Mouse (Mus musculus) cortical plate, adult 2 months (tissue): ENCODE results near the gene Evi5. TPM values are rescaled to one million over a fixed set of nuclear protein-coding genes. Genes with fewer than 3 reads are reported as not detected.

Experiments
- H3K27ac ChIP-seq: fragments of 200-500 bp; 2 replicates; pipeline ENCODE4 v1.5.1; 2012; ENCODE audit warnings: low read length, control low read depth, inconsistent platforms; ENCODE audit not compliant: insufficient read depth
- H3K4me1 ChIP-seq: fragments of 200-500 bp; 2 replicates; pipeline ENCODE4 v1.6.1; 2011; ENCODE audit warnings: low read length; ENCODE audit not compliant: control insufficient read depth, insufficient read depth
- H3K4me3 ChIP-seq: fragments of 200-500 bp; 2 replicates; pipeline ENCODE4 v1.5.1; 2011; ENCODE audit warnings: mild to moderate bottlenecking, low read length, control low read depth; ENCODE audit not compliant: insufficient read depth
- CTCF ChIP-seq: fragments of 200-500 bp; IDR thresholded peaks from 2 replicates; pipeline ENCODE4 v1.5.1; 2011; ENCODE audit warnings: mild to moderate bottlenecking, control low read depth, low read length; ENCODE audit not compliant: insufficient read depth; ENCODE audit errors: extremely low read depth
- POLR2A ChIP-seq: fragments of 200-500 bp; IDR thresholded peaks from 2 replicates; pipeline ENCODE4 v1.6.1; 2011; ENCODE audit warnings: mild to moderate bottlenecking, low read length, control low read depth; ENCODE audit not compliant: insufficient read depth; ENCODE audit errors: extremely low read depth
- polyA plus RNA-seq: library from polyadenylated mRNA; depleted of rRNA; stranded (reverse); fragments of >200 nt; gene quantifications from 2 replicates; pipeline ENCODE4 v1.2.3, GENCODE M21; 2012

The Evi5 gene
- polyA plus RNA-seq, 1 experiment, result 56.9 TPM

DNA sequence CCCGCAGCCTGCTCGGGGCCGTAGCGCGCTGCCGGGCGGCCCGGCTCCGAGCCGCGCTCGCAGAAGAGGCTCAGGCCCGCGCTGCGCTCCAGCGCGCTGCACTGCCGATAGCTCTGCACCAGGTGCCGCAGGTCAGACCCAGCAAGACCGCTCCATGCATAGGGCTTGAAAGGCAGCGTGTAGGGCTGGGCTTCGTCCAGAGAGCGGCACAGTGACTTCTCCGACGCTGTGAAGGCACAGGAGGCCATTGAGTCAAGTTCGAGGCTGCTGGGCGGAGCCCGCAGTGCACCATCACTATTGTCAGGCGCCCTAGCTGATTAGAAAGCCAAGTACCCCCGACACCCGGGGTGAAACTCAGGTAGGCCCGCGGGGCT lies 153.3 kb downstream of the Evi5 start:
- no peak overlapping the region for H3K4me3 ChIP-seq
- H3K27ac ChIP-seq, result no peak overlapping the region

DNA sequence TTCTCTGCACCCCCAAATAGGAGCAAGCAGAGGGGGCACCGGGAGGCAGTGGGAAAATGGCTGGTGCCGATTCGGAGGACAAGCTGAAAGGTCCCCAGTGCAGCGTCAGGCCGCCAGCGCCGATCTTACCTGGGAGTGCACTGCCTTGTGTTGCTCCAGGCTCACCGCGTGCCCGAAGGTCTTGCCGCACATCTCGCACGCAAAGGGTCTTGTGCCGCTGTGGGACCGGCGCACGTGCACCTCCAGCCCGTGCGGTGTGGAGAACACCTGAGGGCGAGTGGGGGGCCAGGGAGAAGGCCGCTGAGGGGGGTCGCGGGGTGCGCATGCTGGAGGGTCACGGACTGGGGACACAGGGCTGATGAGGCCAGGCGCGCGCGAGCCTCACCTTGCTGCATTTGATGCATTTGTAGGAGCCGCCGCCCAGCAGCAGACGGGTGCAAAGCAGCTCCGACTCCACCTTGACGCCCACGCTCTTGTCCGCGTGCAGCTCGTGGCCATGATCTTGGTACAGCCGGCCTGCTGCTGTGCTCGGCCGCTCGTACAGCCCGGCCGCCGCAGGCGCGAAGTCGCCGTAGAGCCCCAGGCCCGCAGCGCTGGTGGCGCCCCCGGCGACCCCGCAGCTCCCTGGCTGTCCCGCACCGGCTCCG lies 153.8 kb downstream of the Evi5 start:
- H3K4me3 ChIP-seq, result no peak overlapping the region
- TF ChIP-seq POLR2A, result no peak
- TF ChIP-seq CTCF, result no peak
- H3K4me1 ChIP-seq, result no peaks in the 10 kb centered on the region
- no peak overlapping the region for H3K27ac ChIP-seq

More for the DNA sequence above, 153.3 kb downstream of the Evi5 start:
- TF ChIP-seq CTCF (no peak), POLR2A (no peak)
- H3K4me1 ChIP-seq, result no peaks in the 10 kb centered on the region

DNA sequence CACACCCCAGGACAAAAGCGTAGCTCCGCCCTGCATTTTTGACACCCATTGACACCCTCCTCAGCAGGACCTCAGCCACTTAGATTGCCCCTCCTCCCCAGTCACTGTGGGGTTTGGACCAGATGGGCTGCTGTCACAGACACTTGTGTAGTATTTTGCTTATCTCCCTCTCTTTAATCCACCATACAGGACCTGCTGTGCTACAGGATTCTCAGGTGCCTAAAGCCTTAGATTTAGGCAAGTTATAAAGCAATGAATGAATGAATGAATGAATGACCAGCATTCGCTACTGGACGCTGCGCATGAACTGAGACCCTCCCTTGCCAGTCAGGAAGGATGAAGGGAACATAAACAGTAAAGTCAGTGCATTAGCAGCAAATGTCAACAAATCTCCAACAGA lies 154.4 kb downstream of the Evi5 start:
- TF ChIP-seq CTCF (no peak), POLR2A (no peak)
- Histone ChIP-seq H3K27ac (no peak overlapping the region), H3K4me3 (no peak overlapping the region), H3K4me1 (no peaks in the 10 kb centered on the region)

DNA sequence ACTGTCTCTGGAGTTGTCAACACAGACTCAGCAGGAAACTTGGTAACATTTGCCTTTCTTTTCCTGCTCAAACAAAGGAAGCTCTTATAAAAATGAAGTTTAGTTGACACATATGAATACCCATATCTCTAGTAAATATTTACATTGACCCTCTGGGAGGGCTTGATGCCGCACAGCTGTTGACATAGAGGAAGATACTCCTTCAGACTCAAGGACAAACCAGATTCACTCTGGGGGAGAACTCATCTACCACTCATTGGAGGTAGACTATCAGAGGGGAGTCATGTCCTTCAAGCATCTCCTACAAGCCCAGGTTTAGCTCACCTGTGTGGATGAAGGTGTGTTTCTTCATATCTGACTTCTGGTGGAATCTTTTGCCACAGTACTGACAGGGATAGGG lies 155.1 kb downstream of the Evi5 start:
- Histone ChIP-seq H3K4me3 (no peak overlapping the region), H3K4me1 (no peaks in the 10 kb centered on the region), H3K27ac (no peak overlapping the region)
- no peak for TF ChIP-seq CTCF
- no peak for TF ChIP-seq POLR2A

DNA sequence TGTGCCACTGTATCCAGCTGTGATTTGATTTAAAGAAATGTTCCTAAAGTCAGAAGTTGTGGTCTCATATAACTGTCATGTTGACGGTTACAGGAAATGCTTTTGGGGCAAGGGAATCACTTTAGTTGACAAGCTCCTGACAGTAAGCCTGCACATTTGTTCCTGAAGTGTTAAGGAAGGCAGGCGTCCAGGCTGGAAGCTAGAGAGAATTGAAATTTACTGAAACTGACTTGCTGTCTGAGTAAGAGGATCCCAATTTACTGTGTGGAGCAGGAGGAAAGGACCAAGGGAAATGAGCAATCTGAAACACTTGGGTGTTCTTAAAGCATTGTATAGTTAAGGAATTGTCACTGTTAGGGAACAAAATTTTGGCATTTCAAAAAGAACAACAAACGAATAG lies 155.7 kb downstream of the Evi5 start:
- no peak overlapping the region for H3K27ac ChIP-seq
- TF ChIP-seq CTCF (no peak), POLR2A (no peak)
- no peak overlapping the region for H3K4me3 ChIP-seq
- no peaks in the 10 kb centered on the region for H3K4me1 ChIP-seq

DNA sequence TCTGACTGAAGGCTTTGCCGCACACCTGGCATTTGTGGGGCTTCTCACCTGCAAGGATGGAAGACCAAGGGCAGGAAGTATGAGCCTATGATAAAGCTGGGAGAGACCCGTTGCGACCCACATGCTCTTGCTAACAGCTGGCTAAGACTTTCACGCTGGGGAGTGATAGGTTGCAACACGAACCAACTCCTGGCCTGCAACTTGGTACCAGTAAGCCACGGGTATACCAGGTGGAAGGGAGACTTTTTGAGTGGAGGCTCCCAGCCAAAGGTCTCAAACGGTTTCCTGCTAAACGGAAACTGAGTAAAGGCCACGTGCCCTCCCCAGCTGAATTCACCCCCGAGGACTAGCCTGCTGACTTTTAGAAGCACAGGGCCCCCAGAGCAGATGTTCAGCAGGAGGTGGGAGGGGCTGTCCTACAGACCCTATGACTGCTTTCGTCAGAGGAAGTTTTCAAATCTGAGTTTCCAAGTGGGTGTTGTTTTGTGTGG lies 157.0 kb downstream of the Evi5 start:
- no peaks in the 10 kb centered on the region for H3K4me1 ChIP-seq
- TF ChIP-seq POLR2A (no peak), CTCF (no peak)
- no peak overlapping the region for H3K27ac ChIP-seq
- no peak overlapping the region for H3K4me3 ChIP-seq

DNA sequence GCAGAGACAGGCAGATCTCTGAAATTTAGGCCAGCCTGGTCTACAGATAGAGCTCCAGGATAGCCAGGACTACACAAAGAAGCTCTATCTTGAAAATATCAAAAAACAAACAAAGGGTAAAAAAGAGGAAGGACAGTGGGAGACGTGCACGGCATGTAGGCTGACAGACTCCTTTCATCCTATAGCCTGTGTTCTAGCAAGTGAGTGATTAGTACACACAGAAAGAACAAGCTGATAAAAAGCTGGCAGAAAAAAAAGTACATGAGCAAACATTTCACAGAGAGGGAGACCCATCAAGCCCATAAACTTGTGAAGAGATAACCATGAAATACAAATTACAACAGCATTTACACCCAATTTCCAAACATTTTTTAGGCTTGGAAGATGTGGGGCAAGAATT lies 163.2 kb downstream of the Evi5 start:
- TF ChIP-seq POLR2A, result no peak
- Histone ChIP-seq H3K4me1 (no peaks in the 10 kb centered on the region), H3K27ac (no peak overlapping the region), H3K4me3 (no peak overlapping the region)

DNA sequence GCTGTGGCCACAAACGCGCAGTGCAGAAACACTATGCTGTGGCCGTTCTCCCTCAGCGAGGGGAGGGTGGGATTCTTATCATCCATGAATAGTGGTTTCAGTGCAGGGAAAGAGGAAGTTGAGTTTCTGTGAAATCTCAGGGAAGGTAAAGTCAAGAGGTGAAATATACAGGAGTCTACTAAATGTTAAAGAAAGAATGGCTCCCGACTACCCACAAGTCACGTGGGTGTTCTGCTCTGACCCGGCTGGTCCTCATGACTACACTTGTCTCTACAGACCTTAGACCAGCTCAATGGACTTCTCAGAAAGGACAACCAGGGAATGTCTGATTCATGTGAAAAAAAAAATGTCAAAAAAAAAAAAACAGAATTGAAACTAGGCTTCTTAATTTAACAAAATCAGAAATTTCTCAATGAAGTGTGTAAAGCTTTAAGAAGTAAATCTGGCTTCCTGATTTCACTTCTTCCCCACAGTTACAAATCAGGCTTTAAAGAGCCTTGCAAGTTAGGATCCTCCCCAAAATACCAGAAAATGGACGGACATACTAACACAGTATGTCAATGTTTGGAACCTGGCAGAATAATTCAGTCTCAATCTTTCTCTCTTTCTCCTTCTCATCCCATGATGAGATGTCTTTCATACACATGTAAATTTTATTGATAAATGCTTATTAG lies 166.6 kb downstream of the Evi5 start:
- H3K4me3 ChIP-seq, result no peak overlapping the region
- H3K27ac ChIP-seq, result no peak overlapping the region
- TF ChIP-seq POLR2A, result no peak
- no peak for TF ChIP-seq CTCF
- H3K4me1 ChIP-seq, result no peaks in the 10 kb centered on the region

DNA sequence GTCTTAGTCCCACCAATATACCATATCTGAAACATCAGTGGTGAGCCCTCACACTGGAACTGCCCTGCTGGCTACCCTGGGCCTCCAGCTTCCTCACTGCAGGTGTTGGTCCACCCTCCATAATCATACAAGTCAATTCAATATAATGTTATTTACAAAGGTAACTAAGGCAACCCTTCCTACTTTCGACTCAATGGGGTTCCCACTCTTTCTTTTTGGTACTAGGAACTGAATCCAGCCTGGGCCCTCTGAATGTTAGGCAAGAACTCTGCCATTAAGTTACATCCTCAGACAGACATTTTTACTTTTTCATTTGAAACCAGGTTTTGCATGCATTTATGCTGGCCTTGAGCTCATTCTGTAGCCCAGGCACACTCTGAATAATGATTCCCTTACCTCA lies 168.6 kb downstream of the Evi5 start:
- TF ChIP-seq CTCF, result no peak
- TF ChIP-seq POLR2A, result no peak
- H3K27ac ChIP-seq, result no peak overlapping the region
- no peaks in the 10 kb centered on the region for H3K4me1 ChIP-seq
- no peak overlapping the region for H3K4me3 ChIP-seq

DNA sequence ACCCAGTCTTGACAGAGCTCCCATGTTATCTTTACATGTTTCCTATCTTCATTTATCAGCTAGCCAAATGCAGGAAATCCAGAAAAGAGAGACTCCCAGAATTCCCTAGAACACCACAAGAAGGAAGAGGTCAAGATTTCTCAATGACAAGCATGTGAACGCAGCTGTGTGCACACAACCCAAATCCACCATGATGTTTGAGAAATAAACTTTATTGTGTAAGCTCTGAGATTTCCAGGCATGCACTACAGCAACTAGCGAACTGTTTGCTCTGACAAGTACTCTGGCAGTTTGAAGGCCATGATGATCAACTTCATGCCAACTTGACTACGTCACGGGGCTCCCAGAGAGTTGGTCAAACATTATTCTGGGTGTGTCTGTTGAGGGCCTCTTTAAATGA lies 169.2 kb downstream of the Evi5 start:
- H3K27ac ChIP-seq, result no peak overlapping the region
- H3K4me3 ChIP-seq, result no peak overlapping the region
- no peaks in the 10 kb centered on the region for H3K4me1 ChIP-seq
- TF ChIP-seq CTCF, result no peak
- no peak for TF ChIP-seq POLR2A
